Mouse (Mus musculus): Measurements from ENCODE around the gene Tnfrsf23. TPM values are rescaled to one million over a fixed set of nuclear protein-coding genes. Genes with fewer than 3 reads are reported as not detected.
A peak's percentile ranks its signal among the peaks of the same experiment; 100 is the strongest.

Tnfrsf23 gene
- total and polyA plus RNA-seq, 3 experiments = 0.08 to 0.71 TPM; not detected in 1

DNA sequence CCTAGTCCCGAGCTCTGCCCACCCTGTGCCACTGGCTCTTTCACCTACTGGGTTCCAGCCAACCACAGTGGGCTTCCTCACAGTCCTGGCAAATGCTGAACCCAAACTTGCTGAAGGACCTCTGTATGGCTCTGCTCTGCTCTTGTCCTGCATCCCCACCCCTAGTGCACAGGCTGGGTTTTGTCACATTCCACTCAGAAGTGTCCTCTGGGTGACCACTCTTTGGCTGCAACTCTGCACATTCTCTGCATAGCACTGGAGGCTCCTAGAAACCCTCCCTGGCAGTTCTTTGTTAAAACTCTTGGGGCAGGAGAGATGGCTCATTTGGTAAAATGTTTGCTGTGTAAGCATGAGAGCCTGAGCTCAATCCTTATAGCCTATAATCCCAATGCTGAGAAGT, 32.1 kb upstream of the Tnfrsf23 start:
- Histone ChIP-seq H3K27ac (ENCODE audit: insufficient read depth, low read depth) (no peak overlapping the region), H3K9ac (ENCODE audit: insufficient read depth, low read depth) (no peak overlapping the region), H3K27me3 (replicated peaks) (peaks cover 71% of the 10 kb centered on the region), H3K4me2 (ENCODE audit: insufficient read depth, low read depth, poor library complexity, severe bottlenecking) (no peak overlapping the region), H3K4me1 (ENCODE audit: control insufficient read depth in 1 of 2, insufficient read depth in 2 of 2) (peaks cover 6 to 12% of the 10 kb centered on the region in 2 experiments; a peak in 3 of 4 replicates), H3K79me2 (replicated peaks; ENCODE audit: control insufficient read depth, extremely low read depth, insufficient read depth, poor library complexity, severe bottlenecking) (no peaks in the 10 kb centered on the region), H3K36me3 (replicated peaks in 1 of 2; ENCODE audit: control insufficient read depth in 1 of 2, insufficient read depth in 1 of 2, low read length in 1 of 2) (no peaks in the 10 kb centered on the region), H3K4me3 (replicated peaks in 1 of 3; ENCODE audit: low read depth in 2 of 3, low read length in 2 of 3, poor library complexity in 1 of 3) (no peak overlapping the region), H3K9me3 (replicated peaks; ENCODE audit: low read length) (no peaks in the 10 kb centered on the region)
- dilution Hi-C loops (cut with MboI; ENCODE audit: extremely low pct_ligation_motif_present, extremely low pct_unique_long_range_greater_than_20kb, low sequenced_read_pairs) (no loop called here), in situ Hi-C loops (cut with MboI; ENCODE audit: low pct_ligation_motif_present, low pct_unique_long_range_greater_than_20kb, low sequenced_read_pairs) (no loop called here)
- TF ChIP-seq IRF4 (IDR thresholded peaks at IDR 0.05; ENCODE audit: low read depth, low read length) = no peak
- TF ChIP-seq MXI1 (IDR thresholded peaks at IDR 0.05; ENCODE audit: low read depth, low read length) = no peak
- no peak for TF ChIP-seq E2F4 (IDR thresholded peaks at IDR 0.05; ENCODE audit: insufficient replicate concordance, low read depth, low read length)
- TF ChIP-seq RAD21 (IDR thresholded peaks at IDR 0.05; ENCODE audit: low read depth, low read length) = no peak
- TF ChIP-seq ZMIZ1 (IDR thresholded peaks at IDR 0.05; ENCODE audit: low read depth, low read length) = no peak
- TF ChIP-seq MAX (IDR thresholded peaks at IDR 0.05; ENCODE audit: low read length) = no peak
- no peak for TF ChIP-seq ELF1 (IDR thresholded peaks at IDR 0.05; ENCODE audit: low read depth, low read length)
- no peak for TF ChIP-seq BHLHE40 (IDR thresholded peaks at IDR 0.05; ENCODE audit: low read depth, low read length)
- no peak for TF ChIP-seq TBP (conservative IDR thresholded peaks at IDR 0.05; ENCODE audit: low read depth, low read length)
- no peak for TF ChIP-seq ZNF384 (IDR thresholded peaks at IDR 0.05; ENCODE audit: low read depth, low read length)
- no peak for TF ChIP-seq NELFE (IDR thresholded peaks at IDR 0.05; ENCODE audit: low read depth, low read length)
- TF ChIP-seq SMC3 (IDR thresholded peaks at IDR 0.05; ENCODE audit: low read depth, low read length) = no peak
- no peak for TF ChIP-seq POLR2A (IDR thresholded peaks at IDR 0.05; ENCODE audit: low read depth, low read length)
- TF ChIP-seq JUN (IDR thresholded peaks at IDR 0.05; ENCODE audit: insufficient read depth, low read depth, low read length) = no peak
- TF ChIP-seq KAT2A (IDR thresholded peaks at IDR 0.05; ENCODE audit: insufficient replicate concordance, low read length) = no peak
- TF ChIP-seq CTCF (conservative IDR thresholded peaks at IDR 0.05 in 1 of 2, IDR thresholded peaks at IDR 0.05 in 1 of 2; ENCODE audit: low read depth in 2 of 2, low read length in 2 of 2) = no peak
- no peak for TF ChIP-seq USF1 (IDR thresholded peaks at IDR 0.05; ENCODE audit: low read depth, low read length)
- no peak for TF ChIP-seq MAZ (IDR thresholded peaks at IDR 0.05; ENCODE audit: low read depth, low read length)
- no peak for TF ChIP-seq JUND (conservative IDR thresholded peaks at IDR 0.05; ENCODE audit: low read depth, low read length)
- no peak for TF ChIP-seq EP300 (IDR thresholded peaks at IDR 0.05; ENCODE audit: low read length)
- DNase-seq (ENCODE audit: extremely low read depth) = no peak

DNA sequence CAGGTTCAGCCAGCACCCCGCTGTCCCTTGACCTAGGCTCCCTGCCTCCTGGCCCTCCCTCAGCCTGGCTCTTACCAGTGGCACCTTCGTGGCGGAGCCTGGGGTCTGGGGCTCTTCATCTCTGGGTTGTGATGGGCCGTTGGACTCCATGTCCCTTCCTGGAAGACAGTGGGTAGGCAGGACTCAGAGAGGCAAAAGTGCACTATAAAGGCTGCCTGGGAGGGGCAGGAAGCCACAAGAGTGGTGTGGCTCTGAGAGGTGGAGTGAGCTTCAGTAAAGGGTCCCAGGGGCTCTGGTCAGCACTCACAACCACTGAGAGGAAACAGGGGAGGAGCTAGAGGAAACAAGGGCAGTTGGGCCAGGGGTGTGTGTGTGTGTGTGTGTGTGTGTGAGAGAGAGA, 27.7 kb upstream of the Tnfrsf23 start:
- TF ChIP-seq NRF1 (IDR thresholded peaks at IDR 0.05; ENCODE audit: low read depth, low read length) (no peak), RCOR1 (conservative IDR thresholded peaks at IDR 0.05; ENCODE audit: low read depth, low read length) (no peak), EP300 (IDR thresholded peaks at IDR 0.05; ENCODE audit: low read length) (0 out of 2 replicates have a peak, but pooled peaks have one; percentile 10), IRF4 (IDR thresholded peaks at IDR 0.05; ENCODE audit: low read depth, low read length) (peak; percentile 33; the same call in 1 of the 2 replicates), BHLHE40 (IDR thresholded peaks at IDR 0.05; ENCODE audit: low read depth, low read length) (peak; percentile 17; the same call in 1 of the 2 replicates)
- peak; percentile 28 for DNase-seq (ENCODE audit: extremely low read depth)
- H3K9ac ChIP-seq (ENCODE audit: insufficient read depth, low read depth) = peak overlapping the region; percentile 10; the same call in 1 of the 2 replicates
- peak overlapping the region; percentile 20 to 53 (median 35) for H3K4me3 ChIP-seq (replicated peaks in 1 of 3; ENCODE audit: low read depth in 2 of 3, low read length in 2 of 3, poor library complexity in 1 of 3)
- H3K36me3 ChIP-seq (replicated peaks in 1 of 2; ENCODE audit: control insufficient read depth in 1 of 2, insufficient read depth in 1 of 2, low read length in 1 of 2) = peaks cover 0 to 10% of the 10 kb centered on the region in 2 experiments
- peaks cover 18 to 31% of the 10 kb centered on the region in 2 experiments for H3K4me1 ChIP-seq (ENCODE audit: control insufficient read depth in 1 of 2, insufficient read depth in 2 of 2)
- in situ Hi-C loops (cut with MboI; ENCODE audit: low pct_ligation_motif_present, low pct_unique_long_range_greater_than_20kb, low sequenced_read_pairs) (no loop called here), dilution Hi-C loops (cut with MboI; ENCODE audit: extremely low pct_ligation_motif_present, extremely low pct_unique_long_range_greater_than_20kb, low sequenced_read_pairs) (no loop called here)
- peak overlapping the region; percentile 69 for H3K4me2 ChIP-seq (ENCODE audit: insufficient read depth, low read depth, poor library complexity, severe bottlenecking)
- no peaks in the 10 kb centered on the region for H3K79me2 ChIP-seq (replicated peaks; ENCODE audit: control insufficient read depth, extremely low read depth, insufficient read depth, poor library complexity, severe bottlenecking)
- peaks cover 36% of the 10 kb centered on the region for H3K27me3 ChIP-seq (replicated peaks)
- H3K27ac ChIP-seq (ENCODE audit: insufficient read depth, low read depth) = peak overlapping the region; percentile 22
- H3K9me3 ChIP-seq (replicated peaks; ENCODE audit: low read length) = no peaks in the 10 kb centered on the region

All from CH12.LX (cell line).